Mouse (Mus musculus) MEL (cell line): ENCODE results near the gene Gal3st3. TPM values are rescaled to one million over a fixed set of nuclear protein-coding genes. Genes with fewer than 3 reads are reported as not detected.

Source experiments
- DNase-seq: peaks from one replicate; pipeline ENCODE4 v3.0.0; 2011; ENCODE audit warnings: low read depth, low spot score
- H3K27ac ChIP-seq: 2 replicates; pipeline ENCODE4 v1.5.1; 2012; ENCODE audit warnings: low read depth, mild to moderate bottlenecking, control low read depth, low read length, moderate library complexity; ENCODE audit not compliant: control insufficient read depth
- H3K27me3 ChIP-seq, 2 experiments: fragments of 150-350 bp in 1 of 2; sonication (generic) in 1 of 2; 2 replicates each; pipeline ENCODE4 v1.6.1; 2012; ENCODE audit warnings: low read length in 2 of 2, mild to moderate bottlenecking in 2 of 2, improper control_type of control experiment in 1 of 2, moderate library complexity in 1 of 2; ENCODE audit not compliant: insufficient read depth in 2 of 2, control insufficient read depth in 1 of 2
- H3K36me3 ChIP-seq, 2 experiments: 2 replicates each; pipeline ENCODE4 v1.6.1; 2012 to 2014; ENCODE audit warnings: low read length in 2 of 2, improper control_type of control experiment in 1 of 2, inconsistent platforms in 1 of 2, mild to moderate bottlenecking in 1 of 2; ENCODE audit not compliant: insufficient read depth in 2 of 2, control insufficient read depth in 1 of 2
- H3K4me1 ChIP-seq, 2 experiments: fragments of 150-350 bp in 1 of 2; sonication (generic) in 1 of 2; 2 replicates each; pipeline ENCODE4 v1.6.1; 2012; ENCODE audit warnings: low read length in 2 of 2, improper control_type of control experiment in 1 of 2, mild to moderate bottlenecking in 1 of 2; ENCODE audit not compliant: insufficient read depth in 2 of 2, control insufficient read depth in 1 of 2
- H3K4me3 ChIP-seq, 2 experiments: fragments of 150-350 bp in 1 of 2; sonication (generic) in 1 of 2; 2 replicates each; pipeline ENCODE4 v1.5.1; 2012; ENCODE audit warnings: low read depth in 2 of 2, low read length in 2 of 2, mild to moderate bottlenecking in 2 of 2, moderate library complexity in 2 of 2, control low read depth in 1 of 2, improper control_type of control experiment in 1 of 2; ENCODE audit not compliant: control insufficient read depth in 1 of 2, insufficient read depth in 1 of 2
- H3K79me2 ChIP-seq: 2 replicates; pipeline ENCODE4 v1.6.1; 2012; ENCODE audit warnings: mild to moderate bottlenecking, low read length, moderate library complexity; ENCODE audit not compliant: control insufficient read depth, poor library complexity, insufficient read depth
- H3K9ac ChIP-seq: 2 replicates; pipeline ENCODE4 v1.6.1; 2012; ENCODE audit warnings: low read depth, mild to moderate bottlenecking, control low read depth, low read length, moderate library complexity; ENCODE audit not compliant: control insufficient read depth, poor library complexity, severe bottlenecking
- H3K9me3 ChIP-seq: fragments of 150-350 bp; sonication (generic); replicated peaks from 2 replicates; pipeline ENCODE4 v1.6.1; 2012; ENCODE audit warnings: mild to moderate bottlenecking, low read length, improper control_type of control experiment, moderate library complexity; ENCODE audit not compliant: insufficient read depth
- CHD1 ChIP-seq: IDR thresholded peaks from 2 replicates; pipeline ENCODE4 v1.6.1; 2012; ENCODE audit warnings: low read depth, mild to moderate bottlenecking, inconsistent platforms, low read length, improper control_type of control experiment
- CTCF ChIP-seq, 3 experiments: IDR thresholded peaks in 2 of 3; conservative IDR thresholded peaks in 1 of 3; 2 replicates each; pipeline ENCODE4 v1.5.1; 2011 to 2012; ENCODE audit warnings: low read length in 3 of 3, low read depth in 2 of 3, mild to moderate bottlenecking in 2 of 3, improper control_type of control experiment in 1 of 3, inconsistent platforms in 1 of 3, mixed read lengths in 1 of 3, moderate library complexity in 1 of 3; ENCODE audit not compliant: control insufficient read depth in 1 of 3, insufficient read depth in 1 of 3, poor library complexity in 1 of 3, severe bottlenecking in 1 of 3
- JUND ChIP-seq: IDR thresholded peaks from 2 replicates; pipeline ENCODE4 v1.6.1; 2011; ENCODE audit warnings: low read depth, mild to moderate bottlenecking, improper control_type of control experiment, low read length
- KAT2A ChIP-seq: conservative IDR thresholded peaks from 2 replicates; pipeline ENCODE4 v1.6.1; 2012; ENCODE audit warnings: low read depth, low read length, improper control_type of control experiment, inconsistent platforms
- MEF2A ChIP-seq: IDR thresholded peaks from 2 replicates; pipeline ENCODE4 v1.6.1; 2014; ENCODE audit warnings: low read depth, mild to moderate bottlenecking, inconsistent platforms, low read length, improper control_type of control experiment; ENCODE audit not compliant: poor library complexity, insufficient replicate concordance, severe bottlenecking; ENCODE audit errors: extremely low read depth
- MYB ChIP-seq: IDR thresholded peaks from 2 replicates; pipeline ENCODE4 v1.6.1; 2011; ENCODE audit warnings: mild to moderate bottlenecking, low read depth, low read length, improper control_type of control experiment
- NELFE ChIP-seq: IDR thresholded peaks from 2 replicates; pipeline ENCODE4 v1.6.1; 2011; ENCODE audit warnings: low read depth, low read length, improper control_type of control experiment
- POLR2A ChIP-seq, 2 experiments: IDR thresholded peaks; 2 replicates each; pipeline ENCODE4 v1.6.1; 2011 to 2012; ENCODE audit warnings: low read length in 2 of 2, mild to moderate bottlenecking in 2 of 2, control low read depth in 1 of 2, improper control_type of control experiment in 1 of 2, low read depth in 1 of 2, moderate library complexity in 1 of 2; ENCODE audit not compliant: control insufficient read depth in 1 of 2, insufficient read depth in 1 of 2, poor library complexity in 1 of 2
- RAD21 ChIP-seq: IDR thresholded peaks from 2 replicates; pipeline ENCODE4 v1.6.1; 2011; ENCODE audit warnings: mild to moderate bottlenecking, low read depth, low read length, improper control_type of control experiment
- RCOR1 ChIP-seq: IDR thresholded peaks from 2 replicates; pipeline ENCODE4 v1.6.1; 2012; ENCODE audit warnings: low read depth, mild to moderate bottlenecking, inconsistent platforms, low read length, improper control_type of control experiment
- TAL1 ChIP-seq: IDR thresholded peaks from 2 replicates; pipeline ENCODE4 v1.6.1; 2012; ENCODE audit warnings: mild to moderate bottlenecking, inconsistent platforms, low read length, moderate library complexity, mixed read lengths
- polyA plus RNA-seq, 2 experiments: library from polyadenylated mRNA; stranded (reverse) in 1 of 2; unstranded in 1 of 2; fragments of >175 nt in 1 of 2; fragments of >200 nt in 1 of 2; gene quantifications; 2 replicates each; pipeline versions ENCODE4 v1.2.1 to v1.2.4; 2012; ENCODE audit warnings: low replicate concordance in 2 of 2, low read depth in 1 of 2; ENCODE audit not compliant: insufficient read length in 2 of 2, insufficient read depth in 1 of 2, missing spikeins in 1 of 2
- total RNA-seq: library from RNA; depleted of rRNA; stranded (reverse); fragments of 300-350 nt; gene quantifications from 2 replicates; pipeline ENCODE4 v1.2.3, GENCODE M21; 2012

The Gal3st3 gene
- total and polyA plus RNA-seq, 3 experiments: 0.04 TPM; not detected in 2

- Histone ChIP-seq H3K27ac (no peak overlapping the region), H3K79me2 (no peaks in the 10 kb centered on the region), H3K4me3 (no peak overlapping the region), H3K36me3 (no peaks in the 10 kb centered on the region), H3K27me3 (peaks cover 2 to 8% of the 10 kb centered on the region in 2 experiments; a peak in 3 of 4 replicates), H3K9ac (no peak overlapping the region), H3K9me3 (no peaks in the 10 kb centered on the region), H3K4me1 (no peaks in the 10 kb centered on the region)
- TF ChIP-seq CHD1: no peak
- no peak for DNase-seq
These were observed 43.2 kb downstream of the Gal3st3 start for GRCm38 (mm10) chr19:5341360-5341759.

DNA sequence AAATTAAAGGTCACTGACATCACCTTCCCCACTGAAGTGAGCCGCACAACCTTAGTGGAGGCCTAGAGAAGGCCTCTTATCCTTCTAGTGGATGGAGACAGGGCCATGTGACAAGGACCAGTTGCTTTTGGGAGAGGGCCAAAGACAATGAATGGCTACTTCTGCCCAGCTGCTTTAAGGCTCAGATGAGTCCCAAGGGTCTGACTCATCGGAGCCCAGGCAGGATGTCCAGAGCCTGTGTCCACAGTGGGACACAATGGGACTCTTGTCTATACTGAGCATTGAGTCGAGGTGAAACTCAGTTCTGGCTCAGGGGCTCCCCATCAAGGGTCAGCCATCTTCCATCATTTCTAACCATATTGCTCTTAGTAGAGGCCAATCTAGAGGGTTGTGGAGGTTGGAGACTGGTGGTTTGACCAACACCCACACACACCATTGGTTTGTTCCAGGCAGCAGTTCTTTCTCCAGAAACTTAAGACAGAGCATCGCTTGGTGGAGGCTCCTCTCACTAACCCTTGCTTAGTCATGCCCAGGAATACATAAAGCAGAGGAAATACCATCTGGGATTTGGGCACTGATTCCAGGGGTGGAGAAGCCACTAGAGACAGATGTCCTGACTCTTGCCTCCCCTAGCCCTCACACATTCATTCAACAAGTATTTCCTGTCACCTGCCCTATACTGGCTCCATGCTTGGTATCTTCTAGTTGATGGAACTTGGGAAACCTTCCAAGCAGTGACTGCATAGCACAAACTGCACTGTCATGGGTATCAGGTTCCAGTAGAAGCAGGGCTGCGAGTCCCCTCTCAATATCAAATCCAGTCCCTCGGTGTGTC is 47.4 kb downstream of the Gal3st3 start:
- H3K27me3 ChIP-seq: peaks cover 5 to 8% of the 10 kb centered on the region in 2 experiments
- no peak for DNase-seq
- H3K4me1 ChIP-seq: no peaks in the 10 kb centered on the region
- no peak overlapping the region for H3K4me3 ChIP-seq
- no peaks in the 10 kb centered on the region for H3K36me3 ChIP-seq
- H3K79me2 ChIP-seq: no peaks in the 10 kb centered on the region
- no peaks in the 10 kb centered on the region for H3K9me3 ChIP-seq
- H3K9ac ChIP-seq: no peak overlapping the region
- TF ChIP-seq KAT2A (no peak), JUND (no peak), MYB (no peak), POLR2A (IDR thresholded peaks at IDR 0.05; ENCODE audit: control insufficient read depth in 1 of 2, insufficient read depth in 1 of 2, low read depth in 1 of 2, low read length in 2 of 2, poor library complexity in 1 of 2) (no peak), TAL1 (no peak), MEF2A (no peak), RAD21 (no peak), RCOR1 (no peak)
- no peak overlapping the region for H3K27ac ChIP-seq

DNA sequence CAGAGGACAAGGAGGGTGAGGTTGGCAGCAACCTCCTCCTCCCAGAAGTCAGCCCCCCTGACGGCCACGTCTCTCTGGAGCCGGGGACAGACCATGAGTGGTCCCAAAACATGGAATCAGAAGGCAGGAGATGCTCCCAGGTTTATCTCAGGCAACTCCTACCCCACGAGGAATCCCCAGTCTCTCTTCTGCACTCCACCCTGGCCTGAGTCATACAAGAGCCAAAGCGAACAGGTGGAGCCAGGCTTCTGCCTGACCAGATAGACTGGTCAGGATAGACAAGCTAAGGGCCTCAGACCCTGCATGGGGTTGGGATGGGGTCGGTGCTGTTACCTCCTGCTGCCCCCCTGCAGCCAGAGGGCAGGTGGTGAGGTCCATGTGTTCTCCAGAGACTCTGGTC is 49.9 kb downstream of the Gal3st3 start:
- Histone ChIP-seq H3K9me3 (no peaks in the 10 kb centered on the region), H3K4me3 (no peak overlapping the region), H3K27ac (no peak overlapping the region), H3K79me2 (no peaks in the 10 kb centered on the region), H3K9ac (no peak overlapping the region), H3K36me3 (no peaks in the 10 kb centered on the region), H3K4me1 (no peaks in the 10 kb centered on the region), H3K27me3 (peaks cover 0 to 5% of the 10 kb centered on the region in 2 experiments; a peak in 3 of 4 replicates)
- TF ChIP-seq CTCF (IDR thresholded peaks at IDR 0.05 in 2 of 3, conservative IDR thresholded peaks at IDR 0.05 in 1 of 3; ENCODE audit: control insufficient read depth in 1 of 3, insufficient read depth in 1 of 3, low read depth in 2 of 3, low read length in 3 of 3, poor library complexity in 1 of 3, severe bottlenecking in 1 of 3) (no peak), NELFE (no peak), KAT2A (no peak)
- no peak for DNase-seq
